Mouse (Mus musculus): Measurements from ENCODE around the gene Ncf2.
"Not testable (repeated sequence)": the region's sequence is repeated elsewhere in the genome, so short reads cannot be mapped to it uniquely, and the experiment has no call there.

Ncf2 gene

DNA sequence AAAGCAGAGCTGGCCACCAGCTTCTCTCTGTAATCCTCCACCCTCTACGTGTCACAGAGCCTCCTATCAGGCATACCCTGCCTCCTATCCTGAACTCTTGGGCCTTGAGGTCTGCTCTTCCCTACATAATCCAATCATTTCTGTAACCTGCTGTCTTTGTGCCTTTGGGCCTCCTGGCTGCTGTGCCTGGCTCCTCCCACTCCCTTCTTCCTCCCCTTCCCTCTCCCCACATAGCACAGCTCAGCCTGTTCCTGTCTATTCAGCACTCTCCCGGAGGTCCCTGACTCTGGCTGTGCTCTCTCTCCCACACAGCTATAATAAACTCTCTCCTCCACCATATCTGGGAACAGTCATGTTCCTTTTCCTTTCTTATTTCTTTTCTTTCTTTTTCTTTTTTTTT is at the start of gene Ncf2:
Gene Ncf2 (plus strand): TSS at position 298 of the 400 bp plus-strand sequence.
- no peak for DNase-seq

DNA sequence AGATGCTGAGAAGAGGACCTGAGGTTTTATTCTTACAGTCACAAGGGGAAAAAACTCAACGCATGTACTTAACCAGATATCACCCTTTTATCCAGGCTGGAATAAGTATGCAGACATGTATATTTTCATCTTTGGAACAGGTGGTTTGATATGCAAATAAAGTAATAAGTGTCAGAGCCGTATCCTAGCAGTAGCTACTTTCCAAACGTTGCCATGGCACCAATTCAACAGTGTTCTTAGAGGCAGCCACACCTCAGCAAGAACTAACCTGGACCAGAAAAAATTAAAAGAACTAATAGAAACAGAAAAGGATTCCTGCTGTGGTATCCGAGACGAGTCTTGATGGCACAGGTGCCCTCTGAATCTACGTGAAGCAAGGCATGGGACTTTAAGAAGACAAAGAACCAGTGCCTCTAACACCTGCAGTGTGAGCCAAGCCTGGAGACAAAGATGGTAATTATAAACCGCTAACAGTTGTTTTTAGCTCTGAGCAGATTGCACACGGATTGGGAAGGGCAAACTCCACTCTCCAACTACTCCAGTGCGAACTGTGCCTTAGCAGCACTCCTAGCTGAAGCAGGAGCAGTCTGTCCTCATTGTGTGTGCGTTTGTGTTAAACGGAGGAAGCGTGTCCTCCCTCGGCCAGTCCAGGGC is 49.6 kb upstream of the Ncf2 start, which contains the start of gene Apobec4:
Gene Apobec4 (plus strand): TSS at position 240 of the 654 bp plus-strand sequence.
- DNase-seq, result no peak

DNA sequence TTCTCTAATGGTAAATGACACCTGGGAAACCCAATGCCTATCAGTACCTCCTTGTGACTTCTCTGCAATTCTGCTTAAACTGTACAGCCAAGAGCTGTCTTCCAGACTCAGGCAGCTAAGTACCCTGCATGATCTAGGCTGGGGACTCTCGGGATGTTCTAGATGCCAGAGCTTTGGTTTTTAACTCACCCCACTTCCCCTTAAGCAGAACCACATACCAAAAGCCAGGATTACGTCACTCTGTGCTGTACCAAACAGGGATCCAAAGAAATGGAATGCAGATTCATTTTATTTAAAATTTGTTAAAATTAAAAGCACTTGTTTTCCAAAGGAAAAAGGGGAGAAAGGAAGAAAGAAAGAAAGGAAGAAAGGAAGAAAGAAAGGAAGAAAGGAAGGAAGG is 38.2 kb upstream of the Ncf2 start:
- DNase-seq, result no peak

DNA sequence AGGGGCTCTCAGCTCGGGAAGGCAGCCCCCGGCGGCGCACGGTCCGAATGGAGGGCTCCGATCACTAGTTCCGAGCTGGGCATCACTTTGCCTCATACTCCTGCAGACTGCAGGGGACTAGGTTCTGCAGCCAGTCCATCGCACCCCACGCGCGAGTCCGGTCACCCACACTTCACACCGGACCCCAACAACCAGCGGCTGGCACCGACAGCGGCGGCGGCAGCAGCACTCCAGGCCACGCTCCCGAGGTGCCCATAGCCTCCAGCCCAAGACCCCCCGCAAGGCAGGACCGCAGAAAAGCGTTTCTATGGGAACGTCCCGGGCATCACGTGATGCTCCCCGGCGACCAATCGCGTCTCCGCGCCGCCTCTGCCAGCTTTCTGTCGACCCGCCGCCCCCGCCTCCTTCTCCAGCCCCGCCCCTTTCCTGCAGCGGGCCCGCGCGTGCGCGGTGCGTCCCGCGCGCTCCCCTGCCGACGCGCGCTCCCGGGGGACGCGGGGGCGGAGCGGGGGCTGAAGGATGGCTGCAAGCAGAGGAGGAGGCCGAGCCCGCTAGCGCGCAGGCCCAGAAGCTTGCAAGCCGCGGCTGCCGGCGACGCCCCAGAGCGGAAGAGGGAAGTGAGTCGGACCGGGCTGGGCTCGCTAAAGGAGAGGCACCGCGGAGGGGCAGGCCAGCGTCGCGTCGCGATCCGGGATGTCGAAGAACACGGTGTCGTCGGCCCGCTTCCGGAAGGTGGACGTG is 33.8 kb upstream of the Ncf2 start, which contains the start of the genes Rgl1 and Arpc5:
Gene Rgl1 (minus strand): TSS at position 320 of the 741 bp plus-strand sequence.
Gene Arpc5 (plus strand): TSS at position 511 of the 741 bp plus-strand sequence.
- DNase-seq, result peak; percentile 97

DNA sequence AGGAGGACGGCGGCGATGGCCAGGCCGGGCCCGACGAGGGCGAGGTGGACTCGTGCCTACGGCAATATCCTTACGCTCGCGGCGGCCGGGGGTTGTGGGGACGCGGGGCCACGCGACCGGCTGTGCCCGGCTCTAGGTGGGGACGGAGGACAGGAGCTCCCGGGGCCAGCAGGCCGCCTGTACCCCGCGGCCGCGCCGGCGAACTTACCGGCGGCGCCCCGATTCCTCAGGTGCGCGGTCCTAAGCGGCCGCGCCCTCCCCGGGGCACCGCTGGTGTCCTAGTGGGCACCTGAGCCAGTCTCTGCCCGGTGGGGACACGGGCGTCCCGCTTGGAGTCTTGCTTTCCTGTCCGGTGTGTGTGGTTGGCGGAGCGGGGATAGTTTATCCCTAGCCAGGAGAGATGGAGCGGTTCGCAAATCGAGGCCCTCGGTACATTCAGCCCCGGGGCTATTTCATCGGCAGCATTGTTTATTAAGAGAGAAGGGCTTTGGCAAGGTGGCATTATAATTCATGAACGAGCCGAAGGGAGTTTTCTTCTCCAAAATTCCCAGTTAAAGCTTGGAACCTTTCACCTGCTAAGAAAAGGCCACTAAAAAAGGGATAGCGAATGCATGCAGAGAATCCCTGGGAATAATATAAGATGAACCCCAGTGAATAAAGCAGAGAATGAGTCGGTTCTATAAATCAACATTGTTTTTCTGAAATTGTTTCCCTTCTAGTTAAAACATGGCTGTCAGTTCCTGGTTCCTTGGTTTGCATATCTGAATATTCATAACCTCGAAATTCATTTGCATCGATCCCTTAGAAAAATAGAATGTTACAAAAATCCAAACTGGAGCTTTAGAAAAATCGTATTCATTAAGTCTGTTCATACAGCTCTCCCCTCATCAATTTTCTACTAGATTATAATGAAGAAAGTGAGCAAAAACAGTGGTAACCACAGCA is 32.9 kb upstream of the Ncf2 start:
- no peak for DNase-seq

DNA sequence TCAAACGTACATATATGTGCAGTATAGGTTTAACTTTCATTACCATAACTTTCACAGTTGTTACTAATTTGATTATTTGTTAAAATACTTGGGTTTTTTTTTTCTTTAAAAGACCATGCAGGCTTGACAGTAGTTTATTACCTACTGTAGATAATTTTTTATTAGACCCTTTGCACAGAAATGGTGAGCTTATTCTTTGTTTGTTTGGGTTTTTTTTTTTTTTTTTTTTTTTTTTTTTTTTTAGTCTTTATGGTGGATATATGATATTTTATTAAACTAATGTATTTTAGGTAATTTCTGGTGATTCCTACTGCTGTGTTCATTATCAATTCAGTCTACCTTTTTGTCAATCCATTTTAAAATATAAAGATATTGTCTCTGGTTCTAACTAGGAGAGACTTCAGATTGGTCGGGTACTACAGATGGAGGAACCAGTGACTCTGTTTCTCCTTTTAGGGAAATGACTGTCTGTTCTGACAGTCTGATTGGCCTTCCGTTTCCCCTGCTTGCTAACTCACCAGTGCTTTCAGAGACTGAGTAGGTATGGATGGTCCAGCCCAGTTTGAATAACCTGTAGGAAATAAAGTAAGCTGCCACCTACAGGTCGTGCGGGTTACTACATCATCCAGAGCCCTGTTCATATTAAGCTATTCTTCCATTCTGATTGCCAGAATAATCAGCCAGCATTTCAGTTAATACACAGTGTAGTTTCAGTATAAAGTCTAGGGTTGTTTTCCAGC is 32.1 kb upstream of the Ncf2 start:
- DNase-seq, result peak; percentile 80

DNA sequence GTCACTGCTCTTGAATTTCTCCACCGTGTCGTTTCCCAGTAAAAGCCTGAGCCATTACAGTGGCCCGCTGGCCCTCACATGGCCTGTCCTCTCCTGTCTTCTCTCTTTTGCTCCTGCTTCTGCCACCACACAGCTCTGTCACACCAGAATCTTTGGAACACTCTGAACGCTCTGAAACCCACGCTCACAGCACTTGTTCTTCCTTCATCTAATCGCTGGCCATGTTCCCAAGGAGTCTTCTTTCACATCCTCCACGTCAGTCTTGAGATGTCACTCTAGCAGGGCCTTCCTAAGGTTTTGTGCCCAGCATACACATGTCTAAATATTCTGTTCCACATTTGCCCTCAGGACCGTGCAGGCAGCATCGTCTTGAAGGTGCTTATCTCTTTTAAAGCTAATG is 29.0 kb upstream of the Ncf2 start:
- DNase-seq, result no peak

DNA sequence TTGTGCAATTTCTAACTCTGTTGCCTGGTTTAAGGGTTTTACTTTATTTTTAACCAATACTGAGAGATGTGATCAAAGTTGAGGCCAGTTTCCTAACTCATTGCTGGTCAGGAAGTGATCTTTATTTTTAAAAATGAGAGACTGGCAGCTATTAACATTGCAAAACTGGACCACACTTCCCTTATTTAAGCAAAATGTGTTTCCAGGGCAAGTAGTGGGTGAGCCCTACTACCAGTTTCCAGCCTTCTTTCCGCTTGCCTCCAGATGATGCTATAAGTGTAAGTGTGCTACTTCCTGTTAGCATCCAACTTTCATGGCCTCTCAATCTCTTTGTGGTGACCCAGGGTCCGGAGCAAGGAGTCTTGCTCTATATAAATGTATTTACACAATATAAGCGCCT is 25.4 kb upstream of the Ncf2 start:
- DNase-seq, result not testable (repeated sequence)

DNA sequence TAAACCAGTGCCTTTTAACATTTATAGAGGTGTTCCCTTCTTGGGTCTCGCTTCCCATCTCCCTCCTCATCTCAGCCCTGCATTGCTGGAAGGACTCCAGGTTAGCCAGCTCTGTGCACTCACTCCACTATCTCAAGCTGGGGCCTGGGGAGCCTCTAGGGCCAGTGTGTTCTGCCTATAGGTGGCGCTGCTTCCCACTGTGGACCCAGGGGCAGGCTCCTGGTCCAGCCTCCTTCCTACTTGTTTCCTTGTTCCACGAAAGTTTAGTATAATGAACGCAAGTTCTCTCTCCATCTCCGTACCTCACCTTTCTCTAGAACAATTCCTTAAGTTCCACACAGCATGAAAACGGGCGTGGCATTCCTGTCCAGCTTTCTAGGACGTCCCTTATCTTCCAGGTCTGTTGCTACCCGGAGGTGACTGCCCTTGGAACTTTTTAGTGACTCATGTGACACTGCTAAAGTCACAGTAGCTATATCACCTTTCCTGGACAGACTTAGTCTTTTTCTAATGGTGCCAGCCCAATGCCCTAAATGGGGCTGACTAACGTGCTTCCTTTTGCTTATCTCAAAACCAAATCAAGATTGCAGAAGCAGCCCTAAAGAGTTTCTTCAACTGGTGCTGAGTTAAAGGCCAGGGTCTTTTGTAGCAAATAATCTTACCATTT is 20.8 kb upstream of the Ncf2 start:
- DNase-seq, result peak; percentile 72

DNA sequence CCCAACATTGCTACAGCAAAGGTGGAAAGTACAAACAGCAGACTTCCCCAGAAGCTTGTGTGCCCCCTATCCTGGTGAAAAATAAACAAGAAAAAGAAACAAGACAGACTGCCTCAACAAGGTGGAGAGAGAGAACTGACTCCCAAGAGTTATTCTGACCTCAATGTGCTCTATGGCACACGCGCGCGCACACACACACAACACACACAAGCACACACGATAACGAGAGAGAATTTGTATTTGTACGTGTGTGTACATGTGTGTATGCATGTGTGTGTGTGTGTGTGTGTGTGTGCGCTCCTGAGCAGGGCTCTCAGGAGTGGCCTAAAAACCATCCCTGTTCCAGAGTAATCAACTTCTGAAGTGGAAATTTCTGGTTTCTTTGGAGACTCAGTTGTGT is 15.4 kb upstream of the Ncf2 start:
- DNase-seq, result no peak

DNA sequence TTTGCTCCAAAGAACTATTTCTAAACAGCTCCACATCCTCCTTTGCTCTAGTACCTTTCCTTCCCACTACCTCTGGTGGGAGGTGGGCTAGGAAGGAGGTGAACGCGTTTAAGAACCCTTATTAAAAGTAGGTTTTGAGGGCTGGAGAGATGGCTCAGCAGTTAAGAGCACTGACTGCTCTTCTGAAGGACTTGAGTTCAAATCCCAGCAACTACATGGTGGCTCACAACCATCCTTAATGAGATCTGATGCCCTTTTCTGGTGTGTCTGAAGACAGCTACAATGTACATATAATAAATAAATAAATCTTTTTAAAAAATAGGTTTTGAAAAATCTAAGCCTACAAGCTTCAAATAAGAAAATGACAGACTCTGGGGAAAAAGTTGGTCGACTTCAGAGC is 14.5 kb upstream of the Ncf2 start:
- not testable (repeated sequence) for DNase-seq

DNA sequence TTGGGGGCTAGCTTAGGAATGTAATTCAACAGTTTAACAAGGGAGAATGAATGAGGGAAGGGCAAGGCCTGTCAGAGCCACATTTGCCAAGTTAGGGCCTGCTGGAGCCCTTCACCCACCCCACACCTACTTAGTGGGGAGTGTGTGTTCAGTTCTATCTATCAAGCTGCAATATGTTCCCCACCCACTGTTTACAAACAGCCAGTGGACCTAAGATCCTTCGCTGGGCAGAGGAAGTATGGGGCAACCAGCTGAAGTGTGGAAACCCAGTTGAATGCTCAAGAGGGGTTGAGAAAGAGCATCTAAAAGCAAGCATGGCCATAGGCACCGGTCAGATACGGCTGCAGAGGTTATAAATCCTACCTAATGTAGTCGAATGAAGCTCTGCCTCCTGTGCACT is 13.0 kb upstream of the Ncf2 start:
- DNase-seq, result no peak

DNA sequence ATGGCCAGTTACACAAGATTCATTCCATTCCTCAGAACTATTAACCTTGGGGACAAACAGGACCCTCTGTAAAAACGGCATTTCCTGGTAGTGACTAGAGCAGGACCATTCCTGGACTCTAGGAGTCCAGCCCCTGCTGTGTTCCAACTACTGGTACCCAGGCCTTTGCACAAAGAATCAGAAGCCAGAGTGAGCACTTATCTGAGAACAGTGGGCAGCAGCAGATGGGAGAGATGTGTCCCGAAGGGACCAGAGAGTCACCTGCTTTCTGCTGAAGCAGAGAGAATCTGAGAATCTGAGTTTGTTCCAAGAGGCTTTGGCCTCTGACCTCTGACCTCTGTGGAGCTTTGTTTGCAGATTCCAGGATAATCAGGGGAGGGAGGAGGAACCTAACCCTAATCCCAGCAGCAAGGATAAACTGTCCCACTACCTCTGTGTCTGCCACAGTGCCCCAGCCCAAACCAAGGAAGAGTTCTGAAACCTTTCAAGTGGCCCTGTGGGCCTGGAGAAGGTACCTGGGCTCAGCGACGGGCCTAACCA is 11.8 kb upstream of the Ncf2 start:
- DNase-seq, result no peak

DNA sequence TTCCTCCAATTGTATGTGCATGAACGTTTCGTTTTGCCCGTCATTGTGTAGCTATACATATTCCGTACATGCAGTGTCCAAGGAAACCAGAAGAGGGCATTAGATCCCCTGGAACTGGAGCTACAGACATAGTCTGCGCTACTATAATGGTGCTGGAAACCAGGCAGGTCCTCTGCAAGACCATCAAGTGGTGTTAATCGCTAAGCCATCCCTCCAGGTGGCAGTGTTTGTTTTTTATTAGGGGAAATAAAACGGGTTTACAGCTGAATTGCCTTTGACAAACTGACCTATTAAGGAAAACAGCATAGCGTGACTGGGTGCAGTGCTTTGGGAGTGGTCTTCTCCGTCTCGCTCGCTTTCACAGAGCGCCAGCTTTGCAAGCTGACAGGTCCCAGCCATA is 9.7 kb upstream of the Ncf2 start:
- no peak for DNase-seq

DNA sequence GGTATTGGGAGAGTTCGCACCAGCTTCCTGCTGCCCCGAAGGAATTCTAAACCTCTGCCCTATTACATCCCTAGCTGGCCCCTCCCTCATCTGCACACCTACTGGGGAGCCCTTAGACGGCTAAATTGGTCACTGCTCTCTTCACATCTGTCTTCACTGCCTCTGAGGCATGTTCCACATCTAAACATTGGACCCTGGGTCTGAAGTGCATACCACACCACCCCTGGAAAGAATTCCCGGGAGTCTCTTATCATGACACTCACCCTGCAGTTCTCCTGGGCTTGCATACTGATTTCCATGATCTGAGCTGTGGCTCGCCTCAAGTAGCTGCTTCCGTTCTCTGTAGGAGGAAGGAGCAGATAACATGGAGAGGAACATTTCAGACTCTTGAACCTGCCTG is 9.2 kb upstream of the Ncf2 start:
- DNase-seq, result no peak

DNA sequence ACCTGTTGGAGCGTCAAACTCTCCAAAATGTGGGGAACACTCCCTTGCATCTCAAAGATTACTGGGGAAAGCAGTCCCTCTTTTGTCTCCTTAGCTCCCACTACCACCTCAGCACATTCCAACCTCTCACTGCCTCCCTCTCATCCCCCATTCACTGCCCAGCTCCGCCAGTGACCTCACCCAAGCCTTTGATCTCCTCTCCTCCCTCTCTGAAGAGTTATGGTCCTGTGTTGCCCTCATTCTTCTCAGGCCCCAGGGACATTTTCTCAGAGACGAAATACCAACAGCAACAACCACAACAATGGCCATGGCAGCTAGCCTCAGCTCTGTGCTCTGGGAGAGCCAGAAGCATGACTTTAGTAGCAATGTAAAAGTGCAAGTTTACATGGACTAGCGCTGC is 8.7 kb upstream of the Ncf2 start:
- DNase-seq, result no peak

DNA sequence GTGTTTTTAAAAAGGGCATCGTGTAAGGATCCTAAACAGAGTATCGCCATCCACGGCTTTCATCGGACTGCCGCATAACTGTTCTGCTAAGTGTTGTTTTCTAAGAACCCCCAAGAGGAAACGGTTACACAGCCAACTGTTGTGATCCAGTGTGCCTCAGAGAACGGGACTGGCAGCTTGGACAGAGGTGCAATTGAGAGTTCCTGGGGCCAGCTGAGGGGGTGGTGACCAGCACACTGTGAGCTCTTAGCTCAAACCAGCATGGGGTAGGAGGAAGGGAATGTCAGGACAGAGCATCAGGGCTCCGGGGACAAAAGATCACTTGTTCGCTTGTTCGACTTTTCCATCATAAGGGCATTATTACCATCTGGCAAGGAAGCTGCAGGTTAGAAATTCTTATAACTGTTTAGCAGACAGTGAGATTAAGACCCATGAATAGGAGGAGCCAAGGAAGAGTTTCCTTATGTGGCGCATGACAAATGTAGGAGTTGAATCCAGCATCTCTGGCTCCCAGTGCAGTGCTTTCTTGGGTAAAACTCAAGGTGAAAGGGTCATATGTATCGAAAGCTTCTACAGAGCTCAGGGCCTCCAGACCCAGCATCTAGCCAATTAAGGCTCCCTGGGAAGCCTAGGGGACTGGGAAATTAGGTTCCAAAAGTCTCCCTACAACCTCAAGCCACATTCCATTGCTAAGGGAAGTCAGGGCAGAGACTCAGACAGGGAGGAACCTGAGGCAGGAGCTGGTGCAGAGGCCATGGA is 7.1 kb upstream of the Ncf2 start:
- no peak for DNase-seq

DNA sequence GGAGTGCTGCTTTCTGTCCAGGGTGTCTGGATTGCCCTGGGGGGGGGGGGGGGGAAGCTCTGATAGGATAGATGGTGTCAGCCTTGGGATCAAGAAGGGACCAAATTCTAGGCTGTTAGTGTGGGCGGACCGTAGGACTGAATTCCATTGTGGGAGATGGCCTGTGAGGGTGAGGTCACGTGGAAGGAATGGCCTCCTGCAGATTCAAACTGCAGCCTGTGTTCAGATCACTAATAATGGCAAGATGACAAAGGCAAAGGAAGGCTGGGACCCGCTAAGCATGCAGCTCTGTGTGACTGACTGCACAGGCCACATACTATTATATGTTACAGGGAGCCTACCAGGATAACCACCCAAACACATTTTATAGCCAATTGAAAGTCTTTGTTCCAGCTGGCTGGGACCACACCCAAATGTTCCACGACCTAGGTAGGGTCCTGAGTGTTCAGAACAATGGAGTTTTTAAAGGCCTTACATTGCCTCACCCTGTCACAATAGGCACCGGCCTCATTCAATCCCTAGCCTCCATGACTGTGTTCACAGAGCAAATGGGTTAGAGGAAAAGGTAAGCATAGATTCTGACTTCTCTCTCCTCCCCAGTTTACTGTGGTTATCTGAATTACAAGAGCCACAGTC is 6.4 kb upstream of the Ncf2 start:
- no peak for DNase-seq

DNA sequence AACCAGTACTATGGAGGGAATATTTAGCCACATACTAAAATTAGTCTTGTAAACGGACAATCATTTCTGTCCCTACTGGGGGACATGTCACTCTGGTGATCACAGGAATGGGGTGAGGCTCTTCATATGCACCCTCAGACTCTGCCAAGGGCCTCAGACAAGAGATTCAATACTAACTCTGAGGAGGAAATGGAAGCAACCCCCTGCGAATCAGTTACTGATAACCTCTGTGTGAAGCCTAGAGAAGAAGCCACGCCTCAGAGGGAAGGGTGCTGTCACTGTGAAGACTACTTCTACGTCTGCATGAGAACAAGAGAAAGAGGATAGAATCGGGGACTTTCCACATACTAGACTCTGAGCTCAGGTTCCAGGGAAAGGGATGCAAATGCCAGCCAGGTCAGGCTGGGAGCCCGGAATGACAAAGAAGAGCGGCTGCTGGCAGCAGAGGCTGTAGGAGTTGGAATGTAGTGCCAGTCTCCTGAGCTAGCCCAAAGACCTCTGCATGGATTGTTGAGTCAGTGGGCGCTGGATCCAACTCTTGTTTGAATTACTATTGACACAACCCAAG is 4.2 kb upstream of the Ncf2 start:
- DNase-seq, result no peak

DNA sequence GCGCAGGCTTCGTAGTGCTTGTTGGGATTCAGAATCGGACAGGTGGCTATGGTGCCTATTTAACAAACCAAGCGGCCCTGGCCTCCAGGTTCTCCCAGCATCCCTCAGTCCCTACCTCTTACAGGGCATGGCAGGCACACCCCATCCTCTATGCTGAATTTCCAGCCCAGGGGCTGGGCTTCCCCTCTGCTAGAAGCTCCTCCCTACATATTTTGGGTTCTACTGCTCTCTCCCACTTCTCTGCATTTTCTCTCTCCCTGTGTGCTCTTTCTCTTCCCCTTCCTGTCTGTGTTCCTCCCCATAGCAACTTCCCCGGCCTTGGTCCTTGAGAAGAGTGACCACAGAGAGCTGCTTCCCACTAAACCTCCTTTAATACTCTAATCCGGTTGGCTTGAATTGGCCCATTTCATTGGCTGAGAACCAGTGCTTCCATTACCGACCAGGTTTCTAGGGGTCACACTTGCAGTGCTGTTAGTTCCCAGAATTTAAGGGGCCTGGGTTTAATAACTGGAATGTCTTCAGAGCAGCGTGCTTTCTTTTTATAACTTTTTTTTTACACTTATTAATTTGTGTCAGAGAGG is 3.2 kb upstream of the Ncf2 start:
- no peak for DNase-seq

Measured in right cerebral cortex, postnatal 14 days (tissue).